Mouse (Mus musculus) embryo, embryonic 9.5 days (tissue): ENCODE measurements at regions not wholly inside any gene's neighbourhood (a gene's known extent, or its start where the extent isn't known, plus 50 kb on each side); places are given as distances from the start of the nearest gene placed in this dataset.
A peak's percentile ranks its signal among the peaks of the same experiment; 100 is the strongest.
"Not testable (repeated sequence)": the region's sequence is repeated elsewhere in the genome, so short reads cannot be mapped to it uniquely, and the experiment has no call there.

Source experiments
- DNase-seq: peaks from one replicate; pipeline ENCODE4 v3.0.0-alpha.2; 2017; ENCODE audit errors: extremely low spot score

DNA sequence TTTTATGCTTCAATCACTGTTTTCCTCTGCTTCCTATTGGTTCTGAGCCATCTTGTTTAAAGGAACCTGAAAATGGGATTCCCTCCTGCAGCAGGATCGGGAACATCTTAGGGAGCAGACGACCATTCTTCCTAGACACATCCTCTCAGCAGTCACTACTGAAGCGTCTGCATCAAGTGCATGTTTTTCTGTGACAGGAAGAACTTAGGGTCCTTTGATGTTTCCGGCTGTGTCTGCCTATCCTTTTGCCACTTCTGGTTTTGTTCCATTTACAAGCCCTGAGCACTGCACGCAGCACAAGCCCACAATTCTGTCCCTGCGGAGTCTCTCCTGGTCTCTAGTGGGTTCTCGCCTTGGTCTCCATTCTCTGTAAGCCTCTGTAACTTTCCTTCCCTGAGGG, 163.9 kb upstream of the Zfp637 start:
- no peak for DNase-seq

DNA sequence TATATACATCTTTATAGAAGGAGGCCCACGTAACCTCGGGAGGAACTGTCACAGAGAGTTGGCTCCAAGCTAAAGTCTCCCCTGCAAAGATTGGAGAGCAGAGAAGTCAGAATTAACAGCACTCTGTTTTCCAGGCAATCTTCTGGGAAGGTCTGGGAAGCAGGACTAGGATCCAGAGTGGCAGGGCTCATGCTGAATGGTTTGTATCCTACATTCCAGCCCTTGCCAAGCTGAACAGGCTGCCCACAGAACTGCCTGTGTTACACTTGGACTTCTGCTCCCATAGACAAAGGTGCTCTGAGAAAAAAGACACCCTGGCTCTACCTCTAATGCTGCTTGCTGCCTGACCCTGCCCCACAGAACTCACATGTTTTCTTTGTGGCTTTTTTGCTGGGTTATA, 163.2 kb upstream of the Zfp637 start:
- no peak for DNase-seq

DNA sequence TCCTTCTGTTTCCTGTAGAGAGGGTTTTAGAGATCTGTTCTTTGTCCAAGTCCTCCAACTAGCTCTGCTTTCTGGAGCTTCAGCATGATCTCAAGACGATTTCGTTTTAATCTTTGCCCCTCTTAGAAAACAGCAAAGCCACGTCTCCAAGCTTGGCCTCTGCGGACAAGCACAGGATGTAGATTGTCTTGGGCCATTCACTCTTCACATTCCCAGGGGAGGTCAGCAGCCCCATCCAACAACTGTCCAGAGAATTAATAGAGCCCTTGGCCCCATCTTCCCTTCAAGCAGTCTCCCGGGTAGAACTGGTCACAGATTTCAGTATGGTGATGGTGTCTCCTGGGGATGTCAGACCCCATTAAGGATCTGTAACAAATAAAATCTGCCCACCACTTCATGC, 162.7 kb upstream of the Zfp637 start:
- no peak for DNase-seq

DNA sequence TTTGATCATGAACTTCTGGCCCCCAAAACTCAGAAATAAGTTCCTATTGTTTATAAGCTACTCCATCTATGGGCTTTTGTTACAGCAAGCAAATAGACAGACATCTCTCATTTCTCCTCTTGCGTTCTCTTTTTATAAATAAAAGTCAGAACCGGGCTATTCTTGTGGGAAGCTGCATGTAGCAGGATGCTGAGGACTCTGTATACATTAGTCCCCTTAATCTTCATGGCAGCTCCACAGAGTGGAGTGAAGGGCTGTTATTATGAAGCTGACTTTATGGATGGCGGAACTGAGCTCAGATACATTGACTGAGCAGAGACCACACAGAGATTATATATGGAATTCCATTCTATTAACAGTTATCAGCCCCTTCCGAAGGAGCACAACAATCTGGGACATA, 162.1 kb upstream of the Zfp637 start:
- no peak for DNase-seq

DNA sequence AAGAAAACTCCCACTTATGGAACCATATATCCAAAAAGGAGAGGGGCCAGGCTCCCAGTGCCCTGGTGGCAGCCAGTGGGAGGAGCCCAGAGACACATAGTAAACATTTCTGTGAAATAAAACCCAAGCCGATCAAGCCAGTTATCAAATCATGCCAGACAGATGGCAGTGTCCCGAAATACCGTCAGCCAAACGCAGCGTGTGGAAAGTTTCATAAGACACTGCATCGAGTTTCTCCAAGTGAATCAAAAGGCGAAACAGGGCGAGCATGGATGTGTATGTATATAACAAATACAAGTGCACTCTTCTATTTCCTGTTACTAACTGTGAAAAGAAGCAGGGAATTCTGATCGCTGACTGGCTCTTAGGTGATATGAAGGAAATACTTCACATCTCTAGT, 154.8 kb upstream of the Zfp637 start:
- no peak for DNase-seq

DNA sequence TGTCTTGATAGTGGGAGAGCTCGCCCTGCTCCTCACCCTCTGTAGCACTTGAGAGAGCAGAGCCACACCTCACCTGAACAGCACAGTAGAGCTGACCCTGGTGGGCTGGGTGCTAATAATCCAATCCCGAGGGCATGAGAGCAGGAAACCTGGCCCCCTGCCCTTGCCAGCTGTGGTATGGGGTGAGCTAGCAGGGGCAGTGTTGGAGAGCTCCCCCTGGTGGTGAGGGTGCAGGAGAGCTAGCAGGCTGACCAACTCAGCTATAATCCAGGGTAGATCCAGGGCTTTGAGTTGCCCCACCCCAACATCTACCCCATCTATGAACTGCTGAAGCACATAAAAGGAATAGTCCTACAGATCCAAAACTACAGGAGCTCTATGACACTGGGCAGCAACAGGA, 153.9 kb upstream of the Zfp637 start:
- DNase-seq = no peak

DNA sequence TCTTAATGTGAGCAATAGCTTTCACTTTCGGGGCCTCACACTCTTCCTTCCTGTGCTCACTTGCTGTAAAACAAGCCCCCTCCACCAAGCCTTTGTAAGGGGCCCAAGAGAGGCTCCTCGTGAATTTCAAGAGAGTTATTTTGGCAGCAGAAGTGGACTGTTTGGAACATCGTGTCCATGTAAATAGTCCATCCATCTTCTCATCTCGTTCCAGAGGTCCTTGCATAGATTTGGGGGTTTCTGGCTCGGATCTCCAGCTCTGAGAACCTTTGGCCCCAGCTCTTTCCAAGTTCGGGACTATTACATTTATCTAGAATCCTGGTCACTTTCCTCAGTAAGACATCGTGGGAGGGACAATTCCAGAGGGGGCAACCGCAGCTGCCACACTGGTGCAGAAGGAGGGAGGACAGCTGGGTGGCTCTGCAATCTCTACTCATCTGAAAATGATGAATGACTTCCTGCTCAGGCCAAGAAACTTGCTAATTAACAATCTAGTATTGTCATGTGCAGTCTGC, 152.3 kb upstream of the Zfp637 start:
- no peak for DNase-seq

DNA sequence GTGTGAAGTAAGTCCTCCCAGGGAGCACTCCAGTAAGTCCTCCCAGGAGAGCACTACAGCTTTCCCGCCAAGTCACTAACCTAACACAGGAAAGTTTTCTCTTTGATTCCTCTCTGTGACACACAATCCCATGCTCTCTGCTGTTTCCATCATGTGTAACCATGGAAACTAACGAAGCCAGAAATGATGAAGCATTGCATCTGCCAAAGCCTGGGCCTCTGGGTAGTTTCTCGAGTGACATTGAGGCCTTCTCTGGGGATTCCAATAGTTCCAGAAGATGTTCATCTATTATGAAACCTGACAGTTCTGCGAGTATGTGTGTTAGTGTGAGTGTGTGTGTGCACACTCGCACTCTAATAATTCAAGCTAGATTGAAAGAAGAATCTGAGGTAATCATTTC, 140.7 kb upstream of the Zfp637 start:
- DNase-seq = no peak

DNA sequence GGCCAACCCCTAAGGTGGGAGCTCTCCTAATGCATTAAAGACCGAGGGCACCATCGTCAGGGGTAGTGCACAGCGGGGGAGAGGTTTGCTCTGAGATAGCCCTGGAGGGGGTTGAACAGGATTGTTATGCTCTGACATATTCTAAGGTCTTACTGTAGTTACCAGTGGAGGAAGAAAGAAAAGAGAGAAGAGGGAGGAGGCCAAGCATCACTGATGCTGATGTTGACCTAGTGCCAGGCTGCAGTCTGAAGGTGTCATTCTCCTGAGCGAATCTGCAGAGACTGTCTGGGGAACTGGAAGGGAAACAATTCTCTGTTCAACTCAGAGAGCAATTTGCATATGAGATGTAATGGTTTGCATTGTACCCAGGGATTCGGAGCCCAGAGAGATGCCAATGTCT, 139.4 kb upstream of the Zfp637 start:
- DNase-seq = no peak

DNA sequence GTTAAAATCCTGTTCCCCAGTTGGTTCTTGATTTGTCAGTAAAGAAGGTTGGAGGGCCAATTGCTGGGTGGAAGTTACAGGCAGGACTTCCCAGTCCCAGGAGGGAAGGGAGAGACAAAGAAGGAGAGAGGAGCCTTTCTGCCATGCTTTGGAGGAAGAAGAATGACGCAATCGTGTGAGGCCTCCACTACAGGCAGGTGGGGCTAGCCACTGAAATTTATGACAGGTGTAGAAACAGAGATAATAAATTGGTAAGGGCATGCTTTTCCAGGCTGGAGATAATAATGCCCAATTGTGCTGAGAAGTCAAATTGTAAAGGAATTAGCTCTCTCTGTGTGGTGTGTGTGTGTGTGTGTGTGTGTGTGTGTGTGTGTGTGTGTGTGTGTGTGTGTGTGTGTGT, 135.0 kb upstream of the Zfp637 start:
- no peak for DNase-seq

DNA sequence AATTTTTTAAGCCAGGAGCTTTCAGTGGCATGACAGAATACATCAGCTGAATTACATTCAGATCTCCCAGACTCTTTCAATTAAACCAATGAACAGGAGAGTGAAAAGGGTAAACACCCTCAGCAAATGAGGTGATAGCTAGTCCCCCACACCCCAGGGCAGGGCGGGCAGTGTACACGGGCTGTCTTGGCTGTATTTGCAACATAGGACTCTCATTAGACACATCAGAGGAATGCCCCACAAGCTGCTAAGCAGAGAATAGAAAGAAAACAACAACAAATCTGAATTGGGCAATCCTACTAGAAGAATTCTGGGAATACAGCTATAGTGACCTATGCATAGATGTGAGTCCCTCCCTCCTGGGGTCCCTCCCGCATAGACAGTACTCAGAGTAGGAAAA, 131.8 kb upstream of the Zfp637 start:
- DNase-seq = no peak

DNA sequence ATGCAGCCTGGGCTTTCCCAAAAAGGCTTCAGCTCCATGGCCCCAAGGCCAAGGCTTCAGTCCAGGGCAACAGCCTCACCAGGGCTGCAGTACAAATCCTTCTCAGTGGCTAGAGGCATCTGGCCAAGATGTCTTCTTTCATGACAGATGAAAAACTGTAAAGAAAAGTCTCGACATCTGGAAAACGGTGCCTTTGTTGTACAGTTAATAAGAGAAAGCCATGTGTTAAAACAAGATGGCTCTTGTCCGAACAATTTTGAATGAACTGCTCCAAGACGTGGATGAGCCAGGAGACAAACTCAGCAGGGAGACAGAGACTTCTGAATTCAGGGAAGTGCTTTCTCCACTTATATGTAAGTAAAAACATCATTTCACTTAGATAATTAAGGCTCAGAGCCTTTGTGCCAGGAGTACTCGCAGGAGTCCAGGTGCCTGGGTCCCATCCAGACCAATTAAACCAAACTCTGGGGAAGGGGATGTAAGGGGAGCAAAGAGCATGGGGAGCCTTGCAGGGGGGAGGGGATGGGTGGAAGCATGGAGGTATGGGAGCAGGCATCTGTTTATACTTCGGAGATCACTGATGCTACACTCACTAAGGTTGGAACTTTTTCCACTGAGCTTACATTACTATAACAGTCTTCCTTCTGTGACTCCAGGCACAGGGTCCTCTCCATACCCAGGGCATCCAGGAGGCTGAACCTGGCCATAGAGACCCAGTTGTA, 125.8 kb upstream of the Zfp637 start:
- no peak for DNase-seq

DNA sequence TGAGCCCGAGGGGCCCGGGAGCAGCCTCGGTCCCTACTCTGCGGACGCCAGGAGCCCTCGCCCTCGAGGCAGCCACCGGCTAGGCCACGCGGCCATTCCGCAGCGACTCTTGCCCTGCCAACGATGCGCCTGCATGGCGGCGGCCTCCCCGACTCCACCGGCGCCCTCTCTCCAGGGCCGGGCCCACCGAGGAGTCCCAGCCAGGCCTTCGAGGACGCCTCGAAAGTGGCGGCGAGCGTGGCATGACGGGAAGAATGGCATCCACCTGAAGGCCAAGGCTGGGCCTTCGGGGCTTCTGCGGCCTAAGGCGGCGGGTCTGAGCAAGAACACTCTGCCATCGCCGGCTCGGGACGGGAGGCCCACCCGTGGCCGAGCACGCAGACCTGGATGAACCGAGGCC, 124.6 kb upstream of the Zfp637 start:
- not testable (repeated sequence) for DNase-seq

DNA sequence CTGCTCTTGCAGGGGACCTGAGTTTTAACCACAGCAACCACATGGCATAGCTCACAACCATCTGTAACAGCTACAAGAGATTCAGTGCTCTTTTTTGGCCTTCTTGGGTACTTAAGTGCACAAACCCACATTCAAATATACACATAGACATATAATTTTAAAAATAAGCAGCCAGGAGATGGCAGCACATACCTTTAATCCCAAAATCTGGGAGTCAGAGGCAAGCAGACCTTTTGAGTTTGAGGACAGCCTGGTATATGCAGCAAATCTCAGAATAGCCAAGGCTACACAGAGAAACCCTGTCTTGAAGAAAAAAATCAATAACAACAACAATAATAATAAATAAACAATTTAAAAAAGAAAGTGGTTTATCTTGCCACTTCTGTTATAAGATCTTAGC, 88.6 kb upstream of the Zfp637 start:
- not testable (repeated sequence) for DNase-seq

DNA sequence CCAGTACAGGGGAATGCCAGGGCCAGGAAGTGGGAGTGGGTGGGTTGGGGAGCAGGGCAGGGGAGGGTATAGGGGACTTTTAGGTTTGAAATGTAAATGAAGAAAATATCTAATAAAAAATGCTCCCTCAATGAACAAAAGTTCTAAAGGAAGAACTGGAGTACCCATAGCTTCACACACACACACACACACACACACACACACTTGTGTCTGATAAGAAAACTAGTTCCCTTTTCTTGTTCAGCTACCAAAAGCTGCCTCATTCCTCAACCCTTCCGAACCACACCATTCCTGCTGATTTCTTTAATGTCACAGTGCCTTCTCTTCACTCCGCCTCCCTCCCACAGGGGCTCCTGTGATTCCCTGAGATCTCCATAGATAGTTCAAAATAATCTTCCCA, 85.3 kb upstream of the Zfp637 start:
- DNase-seq = not testable (repeated sequence)

DNA sequence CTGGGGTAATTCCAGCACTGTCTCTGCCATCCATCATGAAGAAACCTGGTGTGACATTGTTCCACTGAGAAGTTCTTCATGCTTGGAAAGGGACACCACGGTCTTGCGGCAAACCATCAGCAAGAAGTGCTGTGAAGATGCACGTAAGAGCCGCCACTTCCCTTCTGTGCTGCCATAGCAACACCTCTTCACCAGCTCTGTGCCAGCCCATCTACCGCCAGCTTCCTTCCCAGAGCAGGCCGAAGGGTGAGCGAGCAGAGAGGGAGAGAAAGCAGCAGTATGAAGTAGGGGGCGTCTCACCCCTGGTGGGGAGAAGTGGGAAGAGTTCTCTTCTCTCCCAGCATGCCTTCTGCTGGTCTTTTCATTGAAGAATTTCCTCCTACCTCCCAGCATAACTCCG, 84.8 kb upstream of the Zfp637 start:
- DNase-seq = no peak

DNA sequence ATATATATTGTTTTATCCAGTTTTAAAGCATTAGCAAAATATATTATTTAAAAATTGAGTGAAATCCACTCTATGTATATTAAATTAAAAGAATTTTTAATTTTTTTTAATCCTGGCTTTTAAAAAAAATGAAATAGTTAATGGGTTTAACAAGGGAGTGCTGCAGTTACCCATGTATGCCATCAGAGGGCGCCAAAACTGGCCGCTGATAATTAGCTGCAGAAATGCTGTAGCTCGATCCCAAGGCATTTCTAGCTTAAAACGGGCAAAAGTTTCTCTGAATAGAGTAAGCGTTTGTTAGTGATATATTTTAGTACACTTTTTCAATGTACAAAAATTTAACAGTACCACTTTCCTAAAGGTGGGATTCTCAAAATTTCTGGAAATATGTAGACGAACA, 82.5 kb upstream of the Zfp637 start:
- peak; percentile 36 for DNase-seq

DNA sequence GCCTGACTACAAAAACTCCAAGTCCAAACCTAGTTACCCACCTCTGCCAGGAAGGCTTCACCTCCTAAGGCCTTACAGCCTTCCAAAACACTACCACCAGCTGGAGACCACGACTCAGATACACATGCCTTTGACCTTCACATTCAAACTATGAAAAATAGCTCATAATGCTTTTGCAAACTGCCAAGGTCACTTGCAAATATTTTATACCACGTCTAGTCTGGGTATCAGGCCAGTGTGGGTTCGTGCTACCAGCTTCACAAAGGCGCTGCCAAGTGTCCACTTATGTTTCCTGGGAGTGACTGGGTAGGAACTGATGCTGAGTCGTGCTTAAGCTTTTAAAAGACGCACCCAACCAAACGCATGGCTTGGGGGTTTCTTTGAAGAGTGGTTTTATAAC, 69.5 kb upstream of the Zfp637 start:
- no peak for DNase-seq

DNA sequence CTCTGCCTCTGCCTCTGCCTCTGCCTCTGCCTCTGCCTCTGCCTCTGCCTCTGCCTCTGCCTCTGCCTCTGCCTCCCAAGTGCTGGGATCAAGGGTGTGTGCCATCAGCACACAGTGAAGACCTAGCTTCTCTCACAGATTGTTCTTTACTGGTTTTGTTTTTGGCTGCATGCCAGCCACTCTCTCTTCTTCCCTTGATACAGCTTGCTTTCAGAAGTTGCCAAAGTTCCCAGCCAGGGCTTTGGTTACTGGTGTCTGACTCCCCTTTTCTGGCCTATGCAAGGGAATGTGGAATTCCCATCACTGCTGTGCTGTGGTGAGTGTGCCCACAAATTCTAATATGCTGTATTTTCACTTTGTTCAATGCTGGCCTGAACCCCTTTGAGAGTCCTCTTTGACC, 68.6 kb upstream of the Zfp637 start:
- DNase-seq = no peak

DNA sequence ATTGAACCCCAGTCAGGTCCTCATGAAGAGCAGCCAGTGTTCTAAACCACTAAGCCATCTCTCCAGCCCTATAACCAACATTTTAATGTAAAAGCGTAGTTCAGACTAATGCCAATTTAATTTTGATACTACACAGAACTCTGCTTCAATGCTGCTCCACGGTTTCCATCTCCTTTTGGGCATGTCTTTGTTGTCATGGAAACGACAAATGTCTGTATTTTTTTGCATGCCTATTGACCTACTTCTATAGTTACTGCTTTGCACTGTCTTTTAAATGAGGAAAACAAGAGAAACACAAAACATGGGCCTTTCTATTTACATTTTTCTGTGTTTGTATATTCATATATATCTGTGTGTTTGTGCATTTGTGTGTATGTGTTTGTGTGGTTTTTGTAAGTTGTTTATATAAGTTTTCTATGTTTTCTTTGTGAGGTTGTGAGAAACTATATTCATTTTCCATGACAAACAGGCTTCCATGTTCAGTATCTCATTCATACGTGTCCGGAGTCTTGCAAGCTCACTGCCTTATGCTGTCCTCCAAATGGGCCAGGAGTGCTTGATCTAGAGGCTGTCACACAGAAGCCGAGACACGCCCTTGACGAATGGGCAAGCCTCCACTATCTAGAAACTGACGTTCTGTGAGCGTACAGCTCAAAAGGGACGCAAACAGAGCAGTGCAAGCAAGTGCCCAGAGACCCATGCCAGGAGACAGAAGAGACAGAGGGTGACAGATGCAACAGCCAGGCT, 65.5 kb upstream of the Zfp637 start:
- DNase-seq = no peak

DNA sequence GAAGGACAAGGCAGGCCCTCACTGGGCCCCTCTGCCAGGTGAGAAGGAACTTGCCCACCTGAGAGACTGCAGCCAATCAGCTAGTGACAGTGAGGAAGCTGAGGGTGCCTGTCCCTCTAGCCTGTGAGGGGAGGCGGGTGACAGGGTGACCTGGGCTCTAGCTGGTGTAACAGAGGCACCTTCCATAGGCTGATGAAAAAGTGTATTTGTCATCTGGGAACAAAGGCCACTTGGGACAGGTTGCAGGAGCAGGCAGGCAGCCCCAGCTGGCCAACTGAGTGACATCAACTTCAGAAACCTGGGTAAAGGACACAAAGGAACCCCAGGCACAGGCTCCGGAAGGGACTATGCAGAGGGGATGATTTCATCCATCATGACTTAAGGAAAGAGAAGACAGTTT, 63.0 kb upstream of the Zfp637 start:
- DNase-seq = no peak

DNA sequence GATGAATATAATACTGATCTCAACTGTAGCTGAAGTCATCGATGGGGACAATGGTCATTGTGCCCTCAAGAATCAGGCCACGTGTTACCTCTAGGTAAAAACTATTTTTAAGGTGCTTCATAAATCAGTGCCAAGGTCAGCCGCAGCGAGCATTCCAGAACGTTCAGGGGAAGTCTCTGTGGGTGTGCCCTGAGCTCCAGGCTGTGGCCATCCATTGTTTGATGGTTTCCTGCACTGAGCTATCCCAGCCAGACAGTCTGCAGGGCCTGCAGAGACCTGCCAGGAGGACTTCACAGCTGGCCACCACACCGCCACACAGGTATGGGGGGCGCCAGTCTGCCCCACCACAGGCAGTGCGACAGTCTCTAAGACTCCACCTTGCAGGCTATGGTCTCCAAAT, 62.5 kb upstream of the Zfp637 start:
- DNase-seq = no peak

DNA sequence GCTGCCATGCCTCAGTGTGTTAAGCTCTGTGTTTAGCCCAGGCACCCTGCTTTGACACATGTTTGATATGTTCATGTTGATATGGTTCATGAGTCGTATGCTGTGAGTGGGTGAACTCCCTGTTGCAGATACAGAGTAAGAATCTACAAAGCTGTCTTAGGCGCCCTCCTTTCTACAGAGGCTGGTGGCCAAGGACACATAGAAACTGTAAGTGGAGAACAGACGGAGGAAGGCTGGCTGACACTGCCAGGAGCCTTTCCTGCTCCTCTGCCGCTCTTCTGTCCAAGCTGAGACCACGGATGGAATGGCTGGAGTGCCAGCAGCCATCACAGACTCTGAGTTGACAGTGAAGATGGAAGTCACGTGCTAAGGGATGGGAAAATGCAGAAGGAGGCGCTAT, 62.0 kb upstream of the Zfp637 start:
- DNase-seq = no peak
